Mouse (Mus musculus): ENCODE results near the gene Cs. TPM values are rescaled to one million over a fixed set of nuclear protein-coding genes. Genes with fewer than 3 reads are reported as not detected.

The Cs gene
- polyA plus RNA-seq, 1 experiment, result 58.8 TPM

- TF ChIP-seq POLR2A (IDR thresholded peaks at IDR 0.05; ENCODE audit: control insufficient read depth, low read depth, low read length), result 0 out of 2 replicates have a peak, but pooled peaks have one; percentile 5
- TF ChIP-seq CTCF (IDR thresholded peaks at IDR 0.05; ENCODE audit: control insufficient read depth, insufficient read depth, insufficient replicate concordance, low read depth, low read length), result no peak
- H3K27me3 ChIP-seq (ENCODE audit: control insufficient read depth, insufficient read depth, low read length), result no peaks in the 10 kb centered on the region
Observed at GRCm38 (mm10) chr10:128369218-128369543, 31.6 kb downstream of the Cs start.

GRCm38 (mm10) chr10:128369599-128369998, 32.1 kb downstream of the Cs start:
- H3K27ac ChIP-seq (ENCODE audit: control insufficient read depth, insufficient read depth, low read depth, low read length), result peak overlapping the region; percentile 95
- H3K4me1 ChIP-seq (ENCODE audit: control insufficient read depth, insufficient read depth, low read length), result peaks cover 16% of the 10 kb centered on the region
- peak overlapping the region; percentile 96 for H3K4me3 ChIP-seq (ENCODE audit: control insufficient read depth, low read depth, low read length)
- TF ChIP-seq POLR2A (IDR thresholded peaks at IDR 0.05; ENCODE audit: control insufficient read depth, low read depth, low read length), result no peak
- TF ChIP-seq CTCF (IDR thresholded peaks at IDR 0.05; ENCODE audit: control insufficient read depth, insufficient read depth, insufficient replicate concordance, low read depth, low read length), result no peak
- H3K36me3 ChIP-seq (ENCODE audit: control insufficient read depth, insufficient read depth, low read length), result no peaks in the 10 kb centered on the region
- H3K27me3 ChIP-seq (ENCODE audit: control insufficient read depth, insufficient read depth, low read length), result no peaks in the 10 kb centered on the region

More at GRCm38 (mm10) chr10:128369218-128369543, 31.6 kb downstream of the Cs start:
- H3K36me3 ChIP-seq (ENCODE audit: control insufficient read depth, insufficient read depth, low read length), result no peaks in the 10 kb centered on the region
- H3K4me3 ChIP-seq (ENCODE audit: control insufficient read depth, low read depth, low read length), result peak overlapping the region; percentile 96
- H3K4me1 ChIP-seq (ENCODE audit: control insufficient read depth, insufficient read depth, low read length), result peaks cover 16% of the 10 kb centered on the region
- H3K27ac ChIP-seq (ENCODE audit: control insufficient read depth, insufficient read depth, low read depth, low read length), result peak overlapping the region; percentile 95

- peaks cover 16% of the 10 kb centered on the region for H3K4me1 ChIP-seq (ENCODE audit: control insufficient read depth, insufficient read depth, low read length)
- H3K36me3 ChIP-seq (ENCODE audit: control insufficient read depth, insufficient read depth, low read length), result no peaks in the 10 kb centered on the region
- no peak overlapping the region for H3K27ac ChIP-seq (ENCODE audit: control insufficient read depth, insufficient read depth, low read depth, low read length)
- H3K4me3 ChIP-seq (ENCODE audit: control insufficient read depth, low read depth, low read length), result no peak overlapping the region
- no peak for TF ChIP-seq CTCF (IDR thresholded peaks at IDR 0.05; ENCODE audit: control insufficient read depth, insufficient read depth, insufficient replicate concordance, low read depth, low read length)
- TF ChIP-seq POLR2A (IDR thresholded peaks at IDR 0.05; ENCODE audit: control insufficient read depth, low read depth, low read length), result no peak
- no peaks in the 10 kb centered on the region for H3K27me3 ChIP-seq (ENCODE audit: control insufficient read depth, insufficient read depth, low read length)
Observed at GRCm38 (mm10) chr10:128370021-128370420, 32.5 kb downstream of the Cs start.

- Histone ChIP-seq H3K4me3 (ENCODE audit: control insufficient read depth, low read depth, low read length) (no peak overlapping the region), H3K27me3 (ENCODE audit: control insufficient read depth, insufficient read depth, low read length) (no peaks in the 10 kb centered on the region), H3K27ac (ENCODE audit: control insufficient read depth, insufficient read depth, low read depth, low read length) (peak overlapping the region; percentile 14), H3K4me1 (ENCODE audit: control insufficient read depth, insufficient read depth, low read length) (peaks cover 16% of the 10 kb centered on the region), H3K36me3 (ENCODE audit: control insufficient read depth, insufficient read depth, low read length) (no peaks in the 10 kb centered on the region)
- TF ChIP-seq CTCF (IDR thresholded peaks at IDR 0.05; ENCODE audit: control insufficient read depth, insufficient read depth, insufficient replicate concordance, low read depth, low read length) (no peak), POLR2A (IDR thresholded peaks at IDR 0.05; ENCODE audit: control insufficient read depth, low read depth, low read length) (no peak)
Observed at GRCm38 (mm10) chr10:128370601-128371000, 33.1 kb downstream of the Cs start.

GRCm38 (mm10) chr10:128372142-128372541, 34.6 kb downstream of the Cs start:
- H3K4me1 ChIP-seq (ENCODE audit: control insufficient read depth, insufficient read depth, low read length), result peaks cover 16% of the 10 kb centered on the region
- no peak overlapping the region for H3K27ac ChIP-seq (ENCODE audit: control insufficient read depth, insufficient read depth, low read depth, low read length)
- H3K27me3 ChIP-seq (ENCODE audit: control insufficient read depth, insufficient read depth, low read length), result no peaks in the 10 kb centered on the region
- TF ChIP-seq CTCF (IDR thresholded peaks at IDR 0.05; ENCODE audit: control insufficient read depth, insufficient read depth, insufficient replicate concordance, low read depth, low read length) (no peak), POLR2A (IDR thresholded peaks at IDR 0.05; ENCODE audit: control insufficient read depth, low read depth, low read length) (no peak)
- no peak overlapping the region for H3K4me3 ChIP-seq (ENCODE audit: control insufficient read depth, low read depth, low read length)
- no peaks in the 10 kb centered on the region for H3K36me3 ChIP-seq (ENCODE audit: control insufficient read depth, insufficient read depth, low read length)

GRCm38 (mm10) chr10:128372989-128373748, 35.6 kb downstream of the Cs start:
- Histone ChIP-seq H3K36me3 (ENCODE audit: control insufficient read depth, insufficient read depth, low read length) (no peaks in the 10 kb centered on the region), H3K27ac (ENCODE audit: control insufficient read depth, insufficient read depth, low read depth, low read length) (no peak overlapping the region), H3K4me3 (ENCODE audit: control insufficient read depth, low read depth, low read length) (no peak overlapping the region), H3K4me1 (ENCODE audit: control insufficient read depth, insufficient read depth, low read length) (peaks cover 21% of the 10 kb centered on the region), H3K27me3 (ENCODE audit: control insufficient read depth, insufficient read depth, low read length) (no peaks in the 10 kb centered on the region)
- TF ChIP-seq CTCF (IDR thresholded peaks at IDR 0.05; ENCODE audit: control insufficient read depth, insufficient read depth, insufficient replicate concordance, low read depth, low read length) (no peak), POLR2A (IDR thresholded peaks at IDR 0.05; ENCODE audit: control insufficient read depth, low read depth, low read length) (no peak)

- Histone ChIP-seq H3K4me3 (ENCODE audit: control insufficient read depth, low read depth, low read length) (no peak overlapping the region), H3K36me3 (ENCODE audit: control insufficient read depth, insufficient read depth, low read length) (no peaks in the 10 kb centered on the region), H3K4me1 (ENCODE audit: control insufficient read depth, insufficient read depth, low read length) (peaks cover 19% of the 10 kb centered on the region), H3K27ac (ENCODE audit: control insufficient read depth, insufficient read depth, low read depth, low read length) (no peak overlapping the region), H3K27me3 (ENCODE audit: control insufficient read depth, insufficient read depth, low read length) (no peaks in the 10 kb centered on the region)
- TF ChIP-seq POLR2A (IDR thresholded peaks at IDR 0.05; ENCODE audit: control insufficient read depth, low read depth, low read length) (no peak), CTCF (IDR thresholded peaks at IDR 0.05; ENCODE audit: control insufficient read depth, insufficient read depth, insufficient replicate concordance, low read depth, low read length) (peak; percentile 61; the same call in 1 of the 2 replicates)
Observed at GRCm38 (mm10) chr10:128374393-128374792, 36.9 kb downstream of the Cs start.

All from testis, adult 2 months (tissue).